Mouse (Mus musculus): ENCODE results near the gene Atxn1l.

DNA sequence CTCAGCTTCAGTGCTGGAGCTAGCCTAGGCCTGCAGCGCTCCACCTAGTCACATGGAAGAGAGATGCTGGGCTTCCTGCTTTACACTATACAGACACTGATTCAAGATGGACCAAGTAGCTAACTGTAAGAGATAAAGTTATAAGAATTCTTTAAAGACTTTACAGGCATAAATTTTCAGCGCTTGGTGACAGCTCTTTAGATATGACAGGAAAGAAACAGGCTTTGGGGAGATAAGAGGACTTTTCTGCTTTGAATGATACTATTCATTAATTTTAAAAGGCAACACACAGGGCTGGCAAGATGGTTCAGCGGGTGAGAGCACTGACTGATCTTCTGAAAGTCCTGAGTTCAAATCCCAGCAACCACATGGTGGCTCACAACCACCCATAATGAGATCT, 39.1 kb downstream of the Atxn1l start:
- TF ChIP-seq CTCF (conservative IDR thresholded peaks at IDR 0.05; ENCODE audit: low read length), result no peak
- no peak for TF ChIP-seq POU5F1 (IDR thresholded peaks at IDR 0.05; ENCODE audit: borderline replicate concordance, low read length)
- TF ChIP-seq NANOG (IDR thresholded peaks at IDR 0.05; ENCODE audit: borderline replicate concordance, low read length), result no peak
